Mouse (Mus musculus): ENCODE measurements at regions not wholly inside any gene's neighbourhood (a gene's known extent, or its start where the extent isn't known, plus 50 kb on each side); places are given as distances from the start of the nearest gene placed in this dataset.

GRCm38 (mm10) chr13:34576392-34576791, 76.9 kb downstream of the Pxdc1 start:
- no peak for ATAC-seq (ENCODE audit: low read depth)
- no peaks in the 10 kb centered on the region for H3K27me3 ChIP-seq (ENCODE audit: control insufficient read depth, insufficient read depth, low read depth, low read length)
- no peak overlapping the region for H3K9ac ChIP-seq (ENCODE audit: low read depth, low read length)
- H3K4me3 ChIP-seq (ENCODE audit: low read depth, low read length), result no peak overlapping the region
- H3K4me2 ChIP-seq (ENCODE audit: low read depth, low read length), result no peak overlapping the region
- no peaks in the 10 kb centered on the region for H3K9me3 ChIP-seq (replicated peaks; ENCODE audit: control insufficient read depth, low read length)
- H3K36me3 ChIP-seq (ENCODE audit: control insufficient read depth, insufficient read depth), result no peaks in the 10 kb centered on the region
- 66% methylated on average over 2 of the region's 2 CpGs for WGBS (ENCODE audit: insufficient replicate concordance)
- no peaks in the 10 kb centered on the region for H3K4me1 ChIP-seq (ENCODE audit: control insufficient read depth, low read depth, low read length)
- no peak overlapping the region for H3K27ac ChIP-seq (ENCODE audit: low read length)

- Histone ChIP-seq H3K4me2 (ENCODE audit: low read depth, low read length) (no peak overlapping the region), H3K27ac (ENCODE audit: low read length) (no peak overlapping the region)
Observed at GRCm38 (mm10) chr13:34575997-34576314, 77.3 kb downstream of the Pxdc1 start.

GRCm38 (mm10) chr13:34575179-34575996, 77.9 kb downstream of the Pxdc1 start:
- ATAC-seq (ENCODE audit: low read depth), result no peak
- no peaks in the 10 kb centered on the region for H3K4me1 ChIP-seq (ENCODE audit: control insufficient read depth, low read depth, low read length)
- H3K4me3 ChIP-seq (ENCODE audit: low read depth, low read length), result no peak overlapping the region
- H3K27me3 ChIP-seq (ENCODE audit: control insufficient read depth, insufficient read depth, low read depth, low read length), result no peaks in the 10 kb centered on the region
- H3K9me3 ChIP-seq (replicated peaks; ENCODE audit: control insufficient read depth, low read length), result no peaks in the 10 kb centered on the region
- no peak overlapping the region for H3K27ac ChIP-seq (ENCODE audit: low read length)
- H3K9ac ChIP-seq (ENCODE audit: low read depth, low read length), result no peak overlapping the region
- 59% methylated on average over 2 of the region's 2 CpGs for WGBS (ENCODE audit: insufficient replicate concordance)
- H3K36me3 ChIP-seq (ENCODE audit: control insufficient read depth, insufficient read depth), result no peaks in the 10 kb centered on the region
- no peak overlapping the region for H3K4me2 ChIP-seq (ENCODE audit: low read depth, low read length)

More at GRCm38 (mm10) chr13:34575997-34576314, 77.3 kb downstream of the Pxdc1 start:
- WGBS (ENCODE audit: insufficient replicate concordance), result 26% methylated on average over 1 of the region's 1 CpGs
- Histone ChIP-seq H3K4me3 (ENCODE audit: low read depth, low read length) (no peak overlapping the region), H3K27me3 (ENCODE audit: control insufficient read depth, insufficient read depth, low read depth, low read length) (no peaks in the 10 kb centered on the region), H3K4me1 (ENCODE audit: control insufficient read depth, low read depth, low read length) (no peaks in the 10 kb centered on the region), H3K9ac (ENCODE audit: low read depth, low read length) (no peak overlapping the region), H3K9me3 (replicated peaks; ENCODE audit: control insufficient read depth, low read length) (no peaks in the 10 kb centered on the region), H3K36me3 (ENCODE audit: control insufficient read depth, insufficient read depth) (no peaks in the 10 kb centered on the region)
- no peak for ATAC-seq (ENCODE audit: low read depth)

GRCm38 (mm10) chr13:34569312-34569711, 84.0 kb downstream of the Pxdc1 start:
- Histone ChIP-seq H3K27ac (ENCODE audit: low read length) (no peak overlapping the region), H3K9me3 (replicated peaks; ENCODE audit: control insufficient read depth, low read length) (no peaks in the 10 kb centered on the region), H3K9ac (ENCODE audit: low read depth, low read length) (no peak overlapping the region), H3K4me3 (ENCODE audit: low read depth, low read length) (no peak overlapping the region), H3K4me2 (ENCODE audit: low read depth, low read length) (no peak overlapping the region), H3K4me1 (ENCODE audit: control insufficient read depth, low read depth, low read length) (no peaks in the 10 kb centered on the region), H3K36me3 (ENCODE audit: control insufficient read depth, insufficient read depth) (no peaks in the 10 kb centered on the region), H3K27me3 (ENCODE audit: control insufficient read depth, insufficient read depth, low read depth, low read length) (no peaks in the 10 kb centered on the region)
- no peak for ATAC-seq (ENCODE audit: low read depth)
- 55% methylated on average over 2 of the region's 2 CpGs for WGBS (ENCODE audit: insufficient replicate concordance)

- Histone ChIP-seq H3K27ac (ENCODE audit: low read length) (no peak overlapping the region), H3K4me3 (ENCODE audit: low read depth, low read length) (no peak overlapping the region), H3K9me3 (replicated peaks; ENCODE audit: control insufficient read depth, low read length) (no peaks in the 10 kb centered on the region), H3K36me3 (ENCODE audit: control insufficient read depth, insufficient read depth) (no peaks in the 10 kb centered on the region), H3K4me2 (ENCODE audit: low read depth, low read length) (no peak overlapping the region), H3K9ac (ENCODE audit: low read depth, low read length) (no peak overlapping the region), H3K4me1 (ENCODE audit: control insufficient read depth, low read depth, low read length) (no peaks in the 10 kb centered on the region), H3K27me3 (ENCODE audit: control insufficient read depth, insufficient read depth, low read depth, low read length) (no peaks in the 10 kb centered on the region)
- no peak for ATAC-seq (ENCODE audit: low read depth)
- 54% methylated on average over 1 of the region's 1 CpGs for WGBS (ENCODE audit: insufficient replicate concordance)
Observed at GRCm38 (mm10) chr13:34566687-34567086, 86.6 kb downstream of the Pxdc1 start.

GRCm38 (mm10) chr13:34550130-34550884, 103.0 kb downstream of the Pxdc1 start:
- Histone ChIP-seq H3K27me3 (ENCODE audit: control insufficient read depth, insufficient read depth, low read depth, low read length) (no peaks in the 10 kb centered on the region), H3K4me2 (ENCODE audit: low read depth, low read length) (no peak overlapping the region), H3K4me3 (ENCODE audit: low read depth, low read length) (no peak overlapping the region), H3K9ac (ENCODE audit: low read depth, low read length) (no peak overlapping the region), H3K27ac (ENCODE audit: low read length) (no peak overlapping the region), H3K36me3 (ENCODE audit: control insufficient read depth, insufficient read depth) (no peaks in the 10 kb centered on the region), H3K4me1 (ENCODE audit: control insufficient read depth, low read depth, low read length) (no peaks in the 10 kb centered on the region), H3K9me3 (replicated peaks; ENCODE audit: control insufficient read depth, low read length) (no peaks in the 10 kb centered on the region)
- ATAC-seq (ENCODE audit: low read depth), result peak; percentile 77
- 45% methylated on average over 5 of the region's 5 CpGs for WGBS (ENCODE audit: insufficient replicate concordance)

- Histone ChIP-seq H3K9ac (ENCODE audit: low read depth, low read length) (no peak overlapping the region), H3K27me3 (ENCODE audit: control insufficient read depth, insufficient read depth, low read depth, low read length) (no peaks in the 10 kb centered on the region), H3K36me3 (ENCODE audit: control insufficient read depth, insufficient read depth) (no peaks in the 10 kb centered on the region), H3K4me2 (ENCODE audit: low read depth, low read length) (no peak overlapping the region), H3K9me3 (replicated peaks; ENCODE audit: control insufficient read depth, low read length) (no peaks in the 10 kb centered on the region), H3K4me1 (ENCODE audit: control insufficient read depth, low read depth, low read length) (no peaks in the 10 kb centered on the region), H3K27ac (ENCODE audit: low read length) (no peak overlapping the region), H3K4me3 (ENCODE audit: low read depth, low read length) (no peak overlapping the region)
- ATAC-seq (ENCODE audit: low read depth), result no peak
- 57% methylated on average over 2 of the region's 2 CpGs for WGBS (ENCODE audit: insufficient replicate concordance)
Observed at GRCm38 (mm10) chr13:34540646-34541045, 112.6 kb downstream of the Pxdc1 start.

GRCm38 (mm10) chr13:34533896-34534295, 119.4 kb downstream of the Pxdc1 start:
- Histone ChIP-seq H3K9ac (ENCODE audit: low read depth, low read length) (no peak overlapping the region), H3K9me3 (replicated peaks; ENCODE audit: control insufficient read depth, low read length) (no peaks in the 10 kb centered on the region), H3K4me3 (ENCODE audit: low read depth, low read length) (no peak overlapping the region), H3K27ac (ENCODE audit: low read length) (no peak overlapping the region), H3K4me1 (ENCODE audit: control insufficient read depth, low read depth, low read length) (no peaks in the 10 kb centered on the region), H3K4me2 (ENCODE audit: low read depth, low read length) (no peak overlapping the region), H3K27me3 (ENCODE audit: control insufficient read depth, insufficient read depth, low read depth, low read length) (no peaks in the 10 kb centered on the region), H3K36me3 (ENCODE audit: control insufficient read depth, insufficient read depth) (no peaks in the 10 kb centered on the region)
- WGBS (ENCODE audit: insufficient replicate concordance), result 68% methylated on average over 2 of the region's 2 CpGs
- no peak for ATAC-seq (ENCODE audit: low read depth)

GRCm38 (mm10) chr13:34511332-34511731, 142.0 kb downstream of the Pxdc1 start:
- H3K9me3 ChIP-seq (replicated peaks; ENCODE audit: control insufficient read depth, low read length), result no peaks in the 10 kb centered on the region
- no peak overlapping the region for H3K9ac ChIP-seq (ENCODE audit: low read depth, low read length)
- no peak overlapping the region for H3K27ac ChIP-seq (ENCODE audit: low read length)
- no peaks in the 10 kb centered on the region for H3K27me3 ChIP-seq (ENCODE audit: control insufficient read depth, insufficient read depth, low read depth, low read length)
- 63% methylated on average over 3 of the region's 3 CpGs for WGBS (ENCODE audit: insufficient replicate concordance)
- H3K4me2 ChIP-seq (ENCODE audit: low read depth, low read length), result no peak overlapping the region
- ATAC-seq (ENCODE audit: low read depth), result no peak
- H3K4me3 ChIP-seq (ENCODE audit: low read depth, low read length), result no peak overlapping the region
- no peaks in the 10 kb centered on the region for H3K4me1 ChIP-seq (ENCODE audit: control insufficient read depth, low read depth, low read length)
- no peaks in the 10 kb centered on the region for H3K36me3 ChIP-seq (ENCODE audit: control insufficient read depth, insufficient read depth)
